12 mouse cellular contexts compared by ENCODE assay signal in the genomic region with DNA sequence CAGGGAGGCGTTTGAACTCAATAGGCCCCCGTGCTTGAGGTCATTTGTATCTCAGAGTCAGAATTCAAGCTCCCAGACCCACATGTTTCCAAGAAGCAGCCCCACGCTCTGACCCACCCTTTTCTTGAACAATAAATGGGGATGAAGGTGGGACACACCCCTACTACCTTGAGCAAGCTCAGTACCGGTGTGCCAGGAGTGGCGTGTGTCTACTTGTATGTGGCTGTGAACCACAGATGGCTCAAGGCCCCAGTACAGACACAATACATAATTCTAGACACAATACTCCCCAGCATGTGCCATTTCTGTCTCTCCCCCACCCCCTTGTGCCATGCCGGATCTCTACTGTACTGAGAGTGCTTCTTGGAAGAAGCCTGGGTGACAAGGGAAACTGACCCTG. TPM values are rescaled to one million over a fixed set of nuclear protein-coding genes. Genes with fewer than 3 reads are reported as not detected.
DNase-seq lines count a peak whose midpoint lies in the region; ATAC-seq lines count a peak whose summit lies in the region.
"Had no signal": no experiment of that assay in that cellular context is flagged by ENCODE, and none has a peak within 500 bp of the region (broad histone marks: within the 10 kb centered on the region; RNA-seq: fewer than 3 reads in every experiment).

No protein-coding gene starts in this region.

- H3K4me1 ChIP-seq in heart, embryonic 12.5 days (replicated peaks) = peaks cover 39% of the 10 kb centered on the region
- H3K4me1 ChIP-seq in limb, embryonic 13.5 days = peaks cover 29% of the 10 kb centered on the region
- H3K4me1 ChIP-seq in stomach, embryonic 15.5 days = peaks cover 34% of the 10 kb centered on the region

- no peak; the same call in 1 of the 2 replicates for ATAC-seq in heart, embryonic 12.5 days (ENCODE audit: insufficient number of reproducible peaks, low FRiP score)
- no peak for ATAC-seq in limb, embryonic 13.5 days (ENCODE audit: low FRiP score, low read depth)
- ATAC-seq in stomach, embryonic 15.5 days (ENCODE audit: insufficient read depth, low FRiP score, low read depth) = 0 out of 2 replicates have a peak, but pooled peaks have one; percentile 5

- H3K4me2 ChIP-seq in heart, embryonic 12.5 days = peak overlapping the region; percentile 84
- H3K4me2 ChIP-seq in limb, embryonic 13.5 days (replicated peaks) = peak overlapping the region; percentile 92
- peak overlapping the region; percentile 94 for H3K4me2 ChIP-seq in stomach, embryonic 15.5 days

- H3K9ac ChIP-seq in heart, embryonic 12.5 days = peak overlapping the region; percentile 87
- peak overlapping the region; percentile 95 for H3K9ac ChIP-seq in limb, embryonic 13.5 days
- no peak overlapping the region for H3K9ac ChIP-seq in stomach, embryonic 15.5 days

- peak overlapping the region; percentile 79 for H3K27ac ChIP-seq in heart, embryonic 12.5 days (ENCODE audit: poor library complexity, severe bottlenecking)
- H3K27ac ChIP-seq in limb, embryonic 13.5 days = no peak overlapping the region
- H3K27ac ChIP-seq in stomach, embryonic 15.5 days = peak overlapping the region; percentile 88

- H3K27me3 ChIP-seq in heart, embryonic 12.5 days (replicated peaks) = peaks cover 11% of the 10 kb centered on the region; the same call in 1 of the 2 replicates
- H3K27me3 ChIP-seq in limb, embryonic 13.5 days = no peaks in the 10 kb centered on the region
- no peaks in the 10 kb centered on the region for H3K27me3 ChIP-seq in stomach, embryonic 15.5 days (replicated peaks)

- H3K9me3 ChIP-seq in heart, embryonic 12.5 days (replicated peaks) = no peaks in the 10 kb centered on the region
- H3K9me3 ChIP-seq in limb, embryonic 13.5 days = no peaks in the 10 kb centered on the region
- no peaks in the 10 kb centered on the region for H3K9me3 ChIP-seq in stomach, embryonic 15.5 days

- WGBS in heart, embryonic 12.5 days = 45% methylated on average over 6 of the region's 6 CpGs
- WGBS in limb, embryonic 13.5 days = 70% methylated on average over 6 of the region's 6 CpGs
- WGBS in stomach, embryonic 15.5 days = 54% methylated on average over 6 of the region's 6 CpGs

- peak overlapping the region; percentile 69 for H3K4me3 ChIP-seq in heart, embryonic 12.5 days
- peak overlapping the region; percentile 85 for H3K4me3 ChIP-seq in limb, embryonic 13.5 days
- peak overlapping the region; percentile 73 for H3K4me3 ChIP-seq in stomach, embryonic 15.5 days (replicated peaks)

- DNase-seq in heart, adult 18-20 months = no peak
- DNase-seq in right cerebral cortex, adult 2 months (ENCODE audit: low spot score in 2 of 2) = peak; percentile 13 to 17
- DNase-seq in right cerebral cortex, postnatal 10 days (ENCODE audit: low spot score in 2 of 2) = no peak
- no peak for DNase-seq in B cell, adult 2 months
- no peak for DNase-seq in adipocyte (ENCODE audit: low spot score)
- DNase-seq: cerebellum, adult 11 months had no signal

- H3K36me3 ChIP-seq in heart, embryonic 12.5 days = peaks cover 17% of the 10 kb centered on the region
- peaks cover 25% of the 10 kb centered on the region for H3K36me3 ChIP-seq in limb, embryonic 13.5 days
- 0 out of 2 replicates have a peak, but pooled peaks cover 5% of the 10 kb centered on the region for H3K36me3 ChIP-seq in stomach, embryonic 15.5 days

RNA-seq across cellular contexts. Expression of gene Osbpl5, which starts 18.6 kb away (rescaled TPM):
- 36.6 and 40.3 TPM in 2 replicates for polyA plus RNA-seq in heart, embryonic 12.5 days (2016; fragmentation: Nextera tagmentation; extraction: Ambion mirVana)
- total RNA-seq in heart, adult 18-20 months (2021) = 10 to 100 TPM; 16.6 to 17.6 TPM
- polyA plus RNA-seq in limb, embryonic 13.5 days (2015; fragmentation: Nextera tagmentation; extraction: Ambion mirVana) = 40.0 and 43.8 TPM in 2 replicates
- 34.4 and 36.5 TPM in 2 replicates for polyA plus RNA-seq in stomach, embryonic 15.5 days (2015; fragmentation: Nextera tagmentation; extraction: Ambion mirVana)

RNA-seq across cellular contexts. Expression of gene Mrgprg, which starts 28.6 kb away (rescaled TPM):
- polyA plus RNA-seq in heart, embryonic 12.5 days (2016; fragmentation: Nextera tagmentation; extraction: Ambion mirVana) = not detected in 2 replicates
- under 1 TPM in 1 of 2 experiments, not detected in 1; 0.36 TPM for total RNA-seq in heart, adult 18-20 months (2021)
- not detected in 2 replicates for polyA plus RNA-seq in limb, embryonic 13.5 days (2015; fragmentation: Nextera tagmentation; extraction: Ambion mirVana)
- polyA plus RNA-seq in stomach, embryonic 15.5 days (2015; fragmentation: Nextera tagmentation; extraction: Ambion mirVana) = not detected in 2 replicates
- total RNA-seq: layer of hippocampus, postnatal 25 days; megakaryocyte, adult 5-6 weeks had no signal
- polyA plus RNA-seq: C2C12 had no signal

RNA-seq across cellular contexts. Expression of gene Mrgpre, which starts 46.1 kb away (rescaled TPM):
- 3.0 and 3.2 TPM in 2 replicates for polyA plus RNA-seq in heart, embryonic 12.5 days (2016; fragmentation: Nextera tagmentation; extraction: Ambion mirVana)
- 1 to 10 TPM; 1.6 to 2.0 TPM for total RNA-seq in heart, adult 18-20 months (2021)
- polyA plus RNA-seq in limb, embryonic 13.5 days (2015; fragmentation: Nextera tagmentation; extraction: Ambion mirVana) = 1.5 and 1.8 TPM in 2 replicates
- 0.90 and 1.6 TPM in 2 replicates for polyA plus RNA-seq in stomach, embryonic 15.5 days (2015; fragmentation: Nextera tagmentation; extraction: Ambion mirVana)
- total RNA-seq: megakaryocyte, adult 5-6 weeks had no signal

RNA-seq across cellular contexts. Expression of gene Tnfrsf23, which starts 52.5 kb away (rescaled TPM):
- 2.8 and 3.1 TPM in 2 replicates for polyA plus RNA-seq in heart, embryonic 12.5 days (2016; fragmentation: Nextera tagmentation; extraction: Ambion mirVana)
- 1 to 10 TPM; 3.2 to 5.1 TPM for total RNA-seq in heart, adult 18-20 months (2021)
- 1.2 and 1.8 TPM in 2 replicates for polyA plus RNA-seq in limb, embryonic 13.5 days (2015; fragmentation: Nextera tagmentation; extraction: Ambion mirVana)
- 1.9 and 3.4 TPM in 2 replicates for polyA plus RNA-seq in stomach, embryonic 15.5 days (2015; fragmentation: Nextera tagmentation; extraction: Ambion mirVana)

Comparison
In these comparisons a context has a peak if more than half of its experiments do, and no peak if none do; other contexts are left out.
1. DNase-seq: peak in right cerebral cortex, adult 2 months (2 of 2); none in heart, adult 18-20 months (0 of 2), right cerebral cortex, postnatal 10 days (0 of 2), B cell, adult 2 months (0 of 2) and adipocyte (single experiment).
2. Peak in every context shown above with its lines, with median percentiles within 50 percentile points of each other: H3K4me2 ChIP-seq and H3K4me3 ChIP-seq.